Mouse (Mus musculus): Measurements from ENCODE around the gene Fam76a. TPM values are rescaled to one million over a fixed set of nuclear protein-coding genes. Genes with fewer than 3 reads are reported as not detected.

Fam76a gene
- polyA plus RNA-seq, 1 experiment from 2014 or later = 44.6 TPM

DNA sequence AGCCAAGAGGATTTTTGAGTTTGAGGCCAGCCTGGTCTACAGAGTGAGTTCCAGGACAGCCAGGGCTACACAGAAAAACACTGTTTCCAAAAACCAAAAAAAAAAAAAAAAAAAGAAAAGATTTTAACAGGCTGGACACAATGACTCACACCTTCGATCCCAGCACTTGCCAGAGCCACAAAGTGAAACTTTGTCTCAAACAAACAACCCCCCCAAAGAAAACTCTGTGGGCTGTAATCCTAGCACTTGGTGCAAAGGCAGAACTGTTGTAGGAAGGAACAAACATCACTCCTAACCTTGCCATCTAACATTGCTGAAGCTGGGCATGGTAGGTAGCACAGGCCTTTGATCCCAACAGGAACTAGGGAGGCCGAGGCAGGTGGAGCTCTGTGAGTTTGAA is 57.5 kb downstream of the Fam76a start:
- no peak overlapping the region for H3K4me3 ChIP-seq
- H3K9ac ChIP-seq = no peak overlapping the region
- H3K9me3 ChIP-seq = no peaks in the 10 kb centered on the region
- peaks cover 55% of the 10 kb centered on the region for H3K36me3 ChIP-seq (replicated peaks)
- no peaks in the 10 kb centered on the region for H3K27me3 ChIP-seq (replicated peaks)
- no peaks in the 10 kb centered on the region for H3K4me1 ChIP-seq
- ATAC-seq (replicated peaks) = no peak
- H3K4me2 ChIP-seq = no peak overlapping the region
- no peak overlapping the region for H3K27ac ChIP-seq
- 88% methylated on average over 2 of the region's 2 CpGs for WGBS

- Histone ChIP-seq H3K27ac (no peak overlapping the region), H3K36me3 (replicated peaks) (peaks cover 47% of the 10 kb centered on the region), H3K9ac (no peak overlapping the region), H3K4me3 (no peak overlapping the region), H3K9me3 (no peaks in the 10 kb centered on the region), H3K27me3 (replicated peaks) (no peaks in the 10 kb centered on the region), H3K4me2 (no peak overlapping the region), H3K4me1 (no peaks in the 10 kb centered on the region)
- WGBS = 95% methylated on average over 13 of the region's 13 CpGs
- no peak for ATAC-seq (replicated peaks)
Observed at GRCm38 (mm10) chr4:132863012-132863411, 59.3 kb downstream of the Fam76a start.

DNA sequence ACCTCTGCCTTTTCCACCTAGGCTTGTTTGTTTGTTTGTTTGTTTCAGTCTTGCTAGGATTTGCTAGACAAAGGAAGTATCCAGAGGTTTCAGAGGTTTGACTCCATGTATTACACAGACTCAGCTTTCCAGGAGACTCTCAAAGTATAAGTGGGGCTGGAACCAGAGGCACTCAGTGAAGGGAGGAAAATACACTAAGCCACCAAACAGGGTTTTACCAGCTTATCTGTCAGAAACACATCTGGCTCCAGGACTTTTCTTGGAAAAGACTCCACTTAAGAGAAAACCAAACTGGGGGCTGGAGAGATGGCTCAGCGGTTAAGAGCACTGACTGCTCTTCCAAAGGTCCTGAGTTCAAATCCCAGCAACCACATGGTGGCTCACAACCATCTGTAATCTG is 61.5 kb downstream of the Fam76a start:
- 93% methylated on average over 1 of the region's 1 CpGs for WGBS

More for the DNA sequence above, 61.5 kb downstream of the Fam76a start:
- Histone ChIP-seq H3K9me3 (no peaks in the 10 kb centered on the region), H3K36me3 (replicated peaks) (peaks cover 55% of the 10 kb centered on the region), H3K4me2 (no peak overlapping the region), H3K4me3 (no peak overlapping the region), H3K27me3 (replicated peaks) (no peaks in the 10 kb centered on the region), H3K4me1 (no peaks in the 10 kb centered on the region), H3K9ac (no peak overlapping the region), H3K27ac (no peak overlapping the region)
- ATAC-seq (replicated peaks) = no peak

Other genes starting within 250 kb of the Fam76a start
- 4.0 and 5.4 TPM in 2 replicates for gene Xkr8, start 190.0 kb downstream of the Fam76a start, polyA plus RNA-seq (2015; fragmentation: Nextera tagmentation; extraction: Ambion mirVana)
- gene Smpdl3b, start 165.3 kb downstream of the Fam76a start, polyA plus RNA-seq (2015; fragmentation: Nextera tagmentation; extraction: Ambion mirVana) = 0.79 and 1.0 TPM in 2 replicates
- gene Rpa2, start 154.2 kb downstream of the Fam76a start, polyA plus RNA-seq (2015; fragmentation: Nextera tagmentation; extraction: Ambion mirVana) = 32.9 and 34.5 TPM in 2 replicates
- gene Themis2, start 126.2 kb downstream of the Fam76a start, polyA plus RNA-seq (2015; fragmentation: Nextera tagmentation; extraction: Ambion mirVana) = 0.62 and 0.65 TPM in 2 replicates
- 52.8 and 59.9 TPM in 2 replicates for gene Ppp1r8, start 79.4 kb downstream of the Fam76a start, polyA plus RNA-seq (2015; fragmentation: Nextera tagmentation; extraction: Ambion mirVana)
- gene Stx12, start 38.0 kb downstream of the Fam76a start, polyA plus RNA-seq (2015; fragmentation: Nextera tagmentation; extraction: Ambion mirVana) = 154 and 161 TPM in 2 replicates
- gene Fgr, start 51.5 kb upstream of the Fam76a start, polyA plus RNA-seq (2015; fragmentation: Nextera tagmentation; extraction: Ambion mirVana) = 0.06 and 0.27 TPM in 2 replicates
- 13.5 and 14.4 TPM in 2 replicates for gene Ahdc1, start 88.7 kb upstream of the Fam76a start, polyA plus RNA-seq (2015; fragmentation: Nextera tagmentation; extraction: Ambion mirVana)
- gene Wasf2, start 207.9 kb upstream of the Fam76a start, polyA plus RNA-seq (2015; fragmentation: Nextera tagmentation; extraction: Ambion mirVana) = 27.4 and 27.7 TPM in 2 replicates

Data from midbrain, embryonic 15.5 days (tissue).